Mouse (Mus musculus): ENCODE results near the gene Gm3138. TPM values are rescaled to one million over a fixed set of nuclear protein-coding genes. Genes with fewer than 3 reads are reported as not detected.
"Not testable (repeated sequence)": the region's sequence is repeated elsewhere in the genome, so short reads cannot be mapped to it uniquely, and the experiment has no call there.

The Gm3138 gene
- polyA plus RNA-seq (2015; fragmentation: Nextera tagmentation; extraction: Ambion mirVana), result not detected in 2 replicates

GRCm38 (mm10) chr14:4249331-4249730 lies at the start of gene Gm3138:
TSS of gene Gm3138 (plus strand) at chr14:4249631.
- not testable (repeated sequence) for ATAC-seq (ENCODE audit: low read depth); H3K4me2 ChIP-seq (ENCODE audit: low read depth, low read length)

GRCm38 (mm10) chr14:4269238-4269950 lies 20.0 kb downstream of the Gm3138 start:
- not testable (repeated sequence) for H3K27me3 ChIP-seq (ENCODE audit: control insufficient read depth, insufficient read depth, low read depth, low read length); H3K9me3 ChIP-seq (replicated peaks; ENCODE audit: control insufficient read depth, low read length); H3K9ac ChIP-seq (ENCODE audit: low read depth, low read length); ATAC-seq (ENCODE audit: low read depth); H3K36me3 ChIP-seq (ENCODE audit: control insufficient read depth, insufficient read depth); H3K27ac ChIP-seq (ENCODE audit: low read length); H3K4me1 ChIP-seq (ENCODE audit: control insufficient read depth, low read depth, low read length); H3K4me3 ChIP-seq (ENCODE audit: low read depth, low read length); H3K4me2 ChIP-seq (ENCODE audit: low read depth, low read length)
- WGBS (ENCODE audit: insufficient replicate concordance), result 48% methylated on average over 2 of the region's 2 CpGs

More at GRCm38 (mm10) chr14:4249331-4249730, at the start of gene Gm3138:
- not testable (repeated sequence) for H3K9me3 ChIP-seq (replicated peaks; ENCODE audit: control insufficient read depth, low read length); H3K4me3 ChIP-seq (ENCODE audit: low read depth, low read length); H3K4me1 ChIP-seq (ENCODE audit: control insufficient read depth, low read depth, low read length); H3K9ac ChIP-seq (ENCODE audit: low read depth, low read length); H3K36me3 ChIP-seq (ENCODE audit: control insufficient read depth, insufficient read depth); H3K27me3 ChIP-seq (ENCODE audit: control insufficient read depth, insufficient read depth, low read depth, low read length); H3K27ac ChIP-seq (ENCODE audit: low read length)
- WGBS (ENCODE audit: insufficient replicate concordance), result no CpG with 5 or more reads among the region's 2 CpGs

GRCm38 (mm10) chr14:4279828-4280227 lies 30.4 kb downstream of the Gm3138 start:
- not testable (repeated sequence) for H3K4me1 ChIP-seq (ENCODE audit: control insufficient read depth, low read depth, low read length); H3K9me3 ChIP-seq (replicated peaks; ENCODE audit: control insufficient read depth, low read length); ATAC-seq (ENCODE audit: low read depth); H3K36me3 ChIP-seq (ENCODE audit: control insufficient read depth, insufficient read depth); H3K27ac ChIP-seq (ENCODE audit: low read length); H3K4me3 ChIP-seq (ENCODE audit: low read depth, low read length); H3K27me3 ChIP-seq (ENCODE audit: control insufficient read depth, insufficient read depth, low read depth, low read length); H3K9ac ChIP-seq (ENCODE audit: low read depth, low read length); H3K4me2 ChIP-seq (ENCODE audit: low read depth, low read length)
- WGBS (ENCODE audit: insufficient replicate concordance), result 70% methylated on average over 2 of the region's 3 CpGs

Other genes starting within 250 kb of the Gm3138 start
- gene Gm5796, start 225.7 kb upstream of the Gm3138 start, polyA plus RNA-seq (2015; fragmentation: Nextera tagmentation; extraction: Ambion mirVana), result not detected in 2 replicates
- not detected in 2 replicates for gene Gm3115, start 165.5 kb upstream of the Gm3138 start, polyA plus RNA-seq (2015; fragmentation: Nextera tagmentation; extraction: Ambion mirVana)
- gene Gm8108, start 139.1 kb upstream of the Gm3138 start, polyA plus RNA-seq (2015; fragmentation: Nextera tagmentation; extraction: Ambion mirVana), result 0.06 TPM in 1 of 2 replicates, not detected in the other
- gene Gm3127, start 84.6 kb upstream of the Gm3138 start, polyA plus RNA-seq (2015; fragmentation: Nextera tagmentation; extraction: Ambion mirVana), result not detected in 2 replicates
- gene Gm2974, start 67.1 kb upstream of the Gm3138 start, polyA plus RNA-seq (2015; fragmentation: Nextera tagmentation; extraction: Ambion mirVana), result not detected in 2 replicates
- gene Gm3149, start 67.7 kb downstream of the Gm3138 start, polyA plus RNA-seq (2015; fragmentation: Nextera tagmentation; extraction: Ambion mirVana), result not detected in 2 replicates
- gene 2610042L04Rik, start 85.1 kb downstream of the Gm3138 start, polyA plus RNA-seq (2015; fragmentation: Nextera tagmentation; extraction: Ambion mirVana), result not detected in 2 replicates
- gene Gm3159, start 147.9 kb downstream of the Gm3138 start, polyA plus RNA-seq (2015; fragmentation: Nextera tagmentation; extraction: Ambion mirVana), result not detected in 2 replicates
- gene Gm3164, start 165.8 kb downstream of the Gm3138 start, polyA plus RNA-seq (2015; fragmentation: Nextera tagmentation; extraction: Ambion mirVana), result not detected in 2 replicates
- gene Gm3173, start 181.4 kb downstream of the Gm3138 start, polyA plus RNA-seq (2015; fragmentation: Nextera tagmentation; extraction: Ambion mirVana), result not detected in 2 replicates
- gene Gm3182, start 232.1 kb downstream of the Gm3138 start, polyA plus RNA-seq (2015; fragmentation: Nextera tagmentation; extraction: Ambion mirVana), result not detected in 2 replicates